Mouse (Mus musculus) liver, postnatal 0 days (tissue): ENCODE data around the gene Gipc3. TPM values are rescaled to one million over a fixed set of nuclear protein-coding genes. Genes with fewer than 3 reads are reported as not detected.

Experiments used
- ATAC-seq: fragments of 200-750 bp; cut with Nextera tagmentation; 2 replicates; pipeline ENCODE4 v1.8.0; 2017; ENCODE audit warnings: mild to moderate bottlenecking, moderate library complexity
- DNase-seq: peaks from one replicate; pipeline ENCODE4 v3.0.0-alpha.2; 2016
- H3K27ac ChIP-seq: fragments of 300-500 bp; sonication (generic); 2 replicates; pipeline ENCODE4 v1.5.1; 2014; ENCODE audit warnings: antibody characterized with exemption, moderate library complexity, mild to moderate bottlenecking, low read depth
- H3K27me3 ChIP-seq: fragments of 300-500 bp; sonication (generic); 2 replicates; pipeline ENCODE4 v1.6.1; 2014; ENCODE audit warnings: low read length, control low read depth, mixed read lengths; ENCODE audit not compliant: insufficient read depth
- H3K36me3 ChIP-seq: fragments of 300-500 bp; sonication (generic); replicated peaks from 2 replicates; pipeline ENCODE4 v1.6.1; 2014; ENCODE audit warnings: mild to moderate bottlenecking, control low read depth, low read length, moderate library complexity, mixed read lengths; ENCODE audit not compliant: insufficient read depth
- H3K4me1 ChIP-seq: fragments of 300-500 bp; sonication (generic); 2 replicates; pipeline ENCODE4 v1.6.1; 2014; ENCODE audit warnings: antibody characterized with exemption, mild to moderate bottlenecking, control low read depth; ENCODE audit not compliant: insufficient read depth
- H3K4me2 ChIP-seq: fragments of 300-500 bp; sonication (generic); 2 replicates; pipeline ENCODE4 v1.6.1; 2014; ENCODE audit warnings: low read depth, mild to moderate bottlenecking, low read length, moderate library complexity, mixed read lengths
- H3K4me3 ChIP-seq: fragments of 300-500 bp; sonication (generic); 2 replicates; pipeline ENCODE4 v1.5.1; 2014; ENCODE audit warnings: low read depth, low read length
- H3K9ac ChIP-seq: fragments of 300-500 bp; sonication (generic); replicated peaks from 2 replicates; pipeline ENCODE4 v1.6.1; 2014; ENCODE audit warnings: mild to moderate bottlenecking, moderate library complexity
- H3K9me3 ChIP-seq: fragments of 300-500 bp; sonication (generic); 2 replicates; pipeline ENCODE4 v1.6.1; 2016; ENCODE audit warnings: mild to moderate bottlenecking, control low read depth, low read length, mixed read lengths
- CTCF ChIP-seq: sonication (generic); IDR thresholded peaks from 2 replicates; pipeline ENCODE4 v1.5.1; 2016; ENCODE audit warnings: antibody characterized with exemption, low read depth
- EP300 ChIP-seq: IDR thresholded peaks from 2 replicates; pipeline ENCODE4 v1.6.1; 2016; ENCODE audit warnings: antibody characterized with exemption, low read depth, mild to moderate bottlenecking
- WGBS: fragments of 180-500 bp; shearing (Covaris S2); extraction: QIAGEN DNeasy Blood & Tissue Kit; methylation state at CpG from one replicate; pipeline ENCODE4 v1.1.7; 2014; ENCODE audit not compliant: insufficient replicate concordance; 5-methylcytosine and 5-hydroxymethylcytosine counted together
- polyA plus RNA-seq: library from polyadenylated mRNA; unstranded; fragments of >200 nt; fragmentation: Nextera tagmentation; extraction: Ambion mirVana; gene quantifications from 2 replicates; pipeline ENCODE4 v1.2.1, GENCODE M21; 2015

The Gipc3 gene
- polyA plus RNA-seq, 1 experiment from 2014 or later, result 0.02 TPM

DNA sequence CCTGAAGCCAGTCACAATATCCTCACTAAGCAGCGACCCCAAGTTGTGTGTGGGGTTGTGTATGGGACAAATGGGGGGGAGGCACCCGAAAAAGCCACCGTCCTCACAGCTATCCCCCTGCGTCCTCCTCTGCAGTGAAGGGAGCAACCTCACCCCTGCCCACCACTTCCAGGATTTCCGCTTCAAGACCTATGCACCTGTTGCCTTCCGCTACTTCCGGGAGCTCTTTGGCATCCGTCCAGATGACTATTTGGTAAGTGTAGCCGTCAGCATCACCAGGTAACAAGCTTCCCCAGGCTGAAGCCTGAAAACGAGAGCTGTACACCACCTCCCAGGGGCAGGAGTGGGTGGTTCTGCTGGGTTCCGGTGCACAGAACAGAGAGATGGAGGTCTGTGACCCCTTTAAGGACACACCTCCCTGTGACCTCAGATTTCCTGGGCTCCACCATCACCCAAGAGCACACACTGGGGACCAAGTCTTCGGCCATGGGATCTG lies 36.8 kb downstream of the Gipc3 start:
- no peak overlapping the region for H3K4me2 ChIP-seq
- DNase-seq, result no peak
- 83% methylated on average over 12 of the region's 12 CpGs for WGBS

DNA sequence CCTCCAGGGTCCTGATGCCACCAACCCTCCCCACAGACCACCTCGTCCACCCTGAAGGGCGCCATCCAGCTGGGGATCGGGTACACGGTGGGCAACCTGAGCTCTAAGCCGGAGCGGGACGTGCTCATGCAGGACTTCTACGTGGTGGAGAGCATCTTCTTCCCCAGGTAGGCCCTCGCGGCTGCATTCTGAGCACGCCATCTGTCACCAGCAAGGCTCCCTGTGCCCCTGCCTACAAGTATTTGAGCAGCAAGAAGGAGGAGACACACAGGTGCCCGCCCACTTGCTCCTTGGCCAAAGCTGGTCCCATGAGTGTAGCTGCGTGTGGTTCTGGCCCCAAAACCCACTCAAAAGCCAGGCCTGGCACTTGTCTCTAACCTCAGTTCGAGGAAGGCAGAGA lies 37.4 kb downstream of the Gipc3 start:
- WGBS, result 92% methylated on average over 14 of the region's 14 CpGs

More for the DNA sequence above, 36.8 kb downstream of the Gipc3 start:
- Histone ChIP-seq H3K9ac (no peak overlapping the region), H3K27ac (no peak overlapping the region), H3K4me1 (peaks cover 36% of the 10 kb centered on the region), H3K4me3 (no peak overlapping the region), H3K36me3 (peaks cover 45% of the 10 kb centered on the region), H3K9me3 (no peaks in the 10 kb centered on the region), H3K27me3 (no peaks in the 10 kb centered on the region)
- TF ChIP-seq EP300 (no peak), CTCF (no peak)
- no peak for ATAC-seq

DNA sequence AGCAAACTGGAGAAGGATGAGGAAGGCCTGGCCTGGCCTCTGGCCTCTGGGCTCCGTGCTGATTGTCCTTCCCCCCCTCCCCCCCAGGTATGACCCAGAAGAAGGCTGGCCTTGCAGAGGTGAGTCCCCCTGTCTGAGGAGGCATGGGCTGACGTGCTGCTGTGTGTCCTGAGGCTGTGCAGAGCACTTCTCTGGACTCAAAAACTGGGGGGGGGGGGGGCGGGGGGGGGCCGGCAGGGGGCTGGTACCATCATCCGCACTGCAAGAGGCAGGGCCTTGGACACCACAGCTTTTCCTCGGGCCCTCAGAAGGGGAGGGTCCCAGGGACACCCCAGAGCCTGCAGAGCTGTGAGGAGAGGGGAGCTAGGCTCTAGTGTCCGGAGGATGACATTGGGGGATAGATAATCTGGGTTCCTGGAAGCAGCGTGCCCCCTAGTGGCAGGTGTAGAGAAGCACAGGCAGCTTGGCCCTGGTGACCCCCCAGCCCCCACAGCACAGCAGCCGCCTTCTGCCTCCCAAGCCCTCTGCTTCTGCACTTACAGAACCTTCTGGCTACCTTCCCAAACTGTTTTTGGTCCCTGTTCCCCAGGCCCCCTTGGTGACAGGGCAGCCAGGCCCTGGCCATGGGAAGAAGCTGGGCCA lies 38.3 kb downstream of the Gipc3 start:
- peak; percentile 97 for TF ChIP-seq CTCF
- no peak for TF ChIP-seq EP300
- WGBS, result 26% methylated on average over 7 of the region's 9 CpGs
- Histone ChIP-seq H3K27ac (no peak overlapping the region), H3K4me2 (no peak overlapping the region), H3K27me3 (no peaks in the 10 kb centered on the region), H3K36me3 (peaks cover 34% of the 10 kb centered on the region), H3K4me1 (peaks cover 51% of the 10 kb centered on the region), H3K4me3 (no peak overlapping the region), H3K9me3 (no peaks in the 10 kb centered on the region), H3K9ac (no peak overlapping the region)
- DNase-seq, result peak; percentile 82
- peak; percentile 47 for ATAC-seq

More for the DNA sequence above, 37.4 kb downstream of the Gipc3 start:
- DNase-seq (no peak), ATAC-seq (no peak)
- no peaks in the 10 kb centered on the region for H3K27me3 ChIP-seq
- no peak overlapping the region for H3K27ac ChIP-seq
- TF ChIP-seq EP300 (no peak), CTCF (no peak)
- peaks cover 39% of the 10 kb centered on the region for H3K36me3 ChIP-seq
- peaks cover 42% of the 10 kb centered on the region for H3K4me1 ChIP-seq
- no peak overlapping the region for H3K9ac ChIP-seq
- H3K4me3 ChIP-seq, result no peak overlapping the region
- no peak overlapping the region for H3K4me2 ChIP-seq
- no peaks in the 10 kb centered on the region for H3K9me3 ChIP-seq

DNA sequence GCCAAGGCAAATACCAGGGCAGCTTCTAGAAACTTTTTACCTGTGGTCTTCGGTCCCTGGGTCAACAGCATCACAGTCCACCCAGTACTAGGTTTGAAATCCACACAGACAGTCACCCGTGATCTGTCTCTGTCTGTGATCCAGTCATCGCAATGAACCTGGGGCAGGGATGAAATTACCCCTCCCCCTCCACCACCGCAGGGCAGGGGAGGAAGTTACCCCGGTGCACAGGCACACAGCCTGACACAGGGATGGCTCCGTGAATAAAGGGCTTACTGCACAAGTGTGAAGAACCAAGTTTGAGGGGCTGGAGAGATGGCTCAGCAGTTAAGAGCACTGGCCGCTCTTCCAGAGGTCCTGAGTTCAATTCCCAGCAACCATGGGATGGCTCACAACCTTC lies 39.3 kb downstream of the Gipc3 start:
- no peak overlapping the region for H3K9ac ChIP-seq
- peaks cover 25% of the 10 kb centered on the region for H3K36me3 ChIP-seq
- H3K9me3 ChIP-seq, result no peaks in the 10 kb centered on the region
- no peak overlapping the region for H3K4me3 ChIP-seq
- no peaks in the 10 kb centered on the region for H3K27me3 ChIP-seq
- 30% methylated on average over 7 of the region's 7 CpGs for WGBS
- H3K27ac ChIP-seq, result no peak overlapping the region; the same call in 1 of the 2 replicates
- DNase-seq, result no peak
- peaks cover 60% of the 10 kb centered on the region for H3K4me1 ChIP-seq
- TF ChIP-seq CTCF (no peak), EP300 (no peak)
- no peak for ATAC-seq
- H3K4me2 ChIP-seq, result no peak overlapping the region

DNA sequence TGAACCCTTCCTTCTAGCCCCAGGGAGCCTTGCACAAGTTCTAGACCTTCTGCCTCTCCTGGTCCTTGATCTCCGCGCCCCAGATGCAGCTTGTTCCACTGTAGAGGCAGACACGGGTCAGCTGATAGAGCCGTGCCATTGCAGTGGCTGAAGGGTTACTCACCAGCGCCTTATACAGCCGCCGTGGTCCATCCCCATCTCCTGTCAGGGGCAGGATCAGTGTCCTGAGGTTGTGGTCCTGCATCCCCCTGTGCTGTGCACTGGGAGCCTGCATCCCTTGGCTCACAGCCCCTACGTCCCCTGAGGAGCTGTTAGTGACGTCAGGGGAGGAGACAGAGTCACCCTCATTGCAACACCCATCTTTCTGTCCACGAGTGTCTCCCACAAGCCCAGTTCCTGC lies 39.8 kb downstream of the Gipc3 start:
- DNase-seq (no peak), ATAC-seq (no peak)
- TF ChIP-seq EP300 (no peak), CTCF (no peak)
- WGBS, result 29% methylated on average over 10 of the region's 10 CpGs
- H3K4me1 ChIP-seq, result peaks cover 64% of the 10 kb centered on the region
- H3K4me3 ChIP-seq, result 0 out of 2 replicates have a peak overlapping the region, but pooled peaks have one; percentile 4
- H3K4me2 ChIP-seq, result peak overlapping the region; percentile 18
- H3K36me3 ChIP-seq, result peaks cover 22% of the 10 kb centered on the region
- no peaks in the 10 kb centered on the region for H3K9me3 ChIP-seq
- H3K27ac ChIP-seq, result peak overlapping the region; percentile 41
- peak overlapping the region; percentile 16 for H3K9ac ChIP-seq
- H3K27me3 ChIP-seq, result no peaks in the 10 kb centered on the region

DNA sequence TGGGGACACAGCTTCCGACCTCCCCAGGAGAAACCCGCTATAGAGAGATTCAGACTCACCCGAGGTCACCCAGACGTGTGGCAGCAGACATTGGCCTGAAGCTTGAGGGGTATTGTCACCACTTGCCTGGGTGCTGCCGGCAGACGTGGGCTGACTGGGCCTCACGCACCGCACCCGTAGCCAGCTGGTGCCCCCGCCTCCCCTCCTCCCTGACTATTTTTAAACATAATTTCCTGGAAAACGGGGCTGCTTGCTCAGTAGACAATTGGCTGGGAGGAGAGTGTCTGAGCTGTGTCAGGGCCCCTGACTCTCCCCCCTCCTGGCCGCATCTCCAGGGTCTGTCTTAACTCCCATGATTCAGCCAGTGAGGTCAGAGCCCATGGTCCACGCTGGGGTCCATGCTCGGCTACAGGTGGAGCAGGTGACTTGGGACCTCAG lies 40.3 kb downstream of the Gipc3 start:
- no peaks in the 10 kb centered on the region for H3K27me3 ChIP-seq
- peak overlapping the region; percentile 18 for H3K4me2 ChIP-seq
- H3K9me3 ChIP-seq, result no peaks in the 10 kb centered on the region
- H3K36me3 ChIP-seq, result peaks cover 18% of the 10 kb centered on the region
- peaks cover 68% of the 10 kb centered on the region for H3K4me1 ChIP-seq
- ATAC-seq (no peak), DNase-seq (no peak)
- TF ChIP-seq EP300, result no peak
- no peak for TF ChIP-seq CTCF
- 0 out of 2 replicates have a peak overlapping the region, but pooled peaks have one; percentile 4 for H3K4me3 ChIP-seq
- peak overlapping the region; percentile 41 for H3K27ac ChIP-seq
- H3K9ac ChIP-seq, result peak overlapping the region; percentile 16
- 21% methylated on average over 14 of the region's 14 CpGs for WGBS
